Mouse (Mus musculus): Measurements from ENCODE around the gene Gm11027.

The Gm11027 gene

DNA sequence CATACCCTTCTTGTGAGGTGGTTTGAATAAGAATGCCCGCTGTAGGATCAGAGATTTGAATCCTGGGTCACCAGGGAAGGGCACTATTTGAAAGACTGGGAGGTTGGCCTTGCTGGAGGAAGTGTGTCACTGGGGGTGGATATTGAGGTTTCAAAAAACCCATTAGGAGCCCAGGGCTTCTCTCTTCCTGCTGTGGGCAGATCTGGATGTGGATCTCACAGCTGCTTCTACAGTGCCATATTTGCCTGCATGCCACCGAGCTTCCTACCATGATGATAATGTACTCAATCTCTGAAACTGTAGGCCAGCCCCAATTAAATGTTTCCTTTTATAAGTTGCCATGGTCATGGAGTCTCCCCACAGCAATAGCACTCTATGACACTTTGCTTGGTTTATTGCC is 4.0 kb downstream of the Gm11027 start:
- in situ Hi-C loops (cut with MseI, MboI): no loop called here

DNA sequence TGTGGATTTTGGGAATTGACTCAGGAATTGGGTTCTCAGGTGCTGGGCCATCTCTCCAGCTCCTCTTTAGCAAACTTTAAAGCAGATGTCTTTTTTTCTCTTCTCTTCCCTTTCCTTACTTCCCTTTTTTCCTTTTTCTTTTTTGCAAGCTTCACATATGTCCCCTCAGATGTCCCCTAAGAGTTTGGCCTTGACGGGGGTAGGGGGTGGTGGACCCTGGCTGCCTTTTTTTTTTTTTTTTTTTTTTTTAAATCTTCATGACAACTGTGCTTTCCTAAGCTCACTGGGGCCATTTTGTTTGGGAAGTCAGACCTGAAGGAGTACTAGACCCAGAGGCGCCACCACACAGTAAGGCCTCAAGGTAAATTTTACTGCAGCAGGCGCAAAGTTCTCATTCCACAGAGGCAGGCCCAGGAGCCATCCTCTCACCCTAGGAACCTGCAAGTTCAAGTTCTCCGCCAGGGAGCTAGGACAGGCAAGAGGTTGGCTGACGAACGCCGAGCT is 5.0 kb downstream of the Gm11027 start:
- in situ Hi-C loops (cut with MseI, MboI): no loop called here

DNA sequence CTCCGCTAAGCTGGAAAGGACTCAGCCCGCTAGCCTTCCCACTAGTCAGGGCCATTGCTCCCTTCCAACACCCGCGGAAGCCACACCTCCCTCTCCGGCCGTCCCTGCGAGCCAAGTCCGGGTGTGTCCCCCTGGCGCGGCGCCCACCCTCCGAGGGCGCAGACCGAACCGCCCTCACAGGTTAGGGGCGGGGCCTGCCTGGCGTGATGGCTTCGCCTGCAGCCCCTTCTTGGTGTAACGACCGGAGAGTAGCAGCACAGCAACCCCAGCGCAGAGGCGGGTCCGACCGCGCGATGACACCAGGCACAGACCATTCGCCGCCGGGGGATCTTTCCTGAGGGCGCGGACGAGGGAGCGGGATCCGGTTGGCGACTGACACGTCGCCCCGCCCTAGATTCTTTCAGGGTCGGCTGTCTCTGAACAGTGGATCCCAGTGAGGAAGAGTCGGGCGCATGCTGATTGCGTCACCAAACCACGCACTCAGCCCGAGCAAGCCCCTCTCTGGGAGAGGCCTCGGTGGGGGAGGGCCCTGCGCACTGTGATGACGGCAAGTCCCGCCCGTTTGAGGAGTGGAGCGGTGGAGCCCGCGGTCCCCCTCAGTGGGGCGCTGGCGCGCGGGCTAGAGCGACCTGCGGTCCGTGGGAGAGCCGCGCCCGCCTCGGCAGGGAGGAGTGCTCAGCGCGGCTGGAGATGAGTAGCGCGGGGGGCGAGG is 5.6 kb downstream of the Gm11027 start, which contains the start of gene Esyt2:
TSS of gene Esyt2 (plus strand) at position 544 of the 712 bp plus-strand sequence.
- in situ Hi-C loops (cut with MseI, MboI): no loop called here

DNA sequence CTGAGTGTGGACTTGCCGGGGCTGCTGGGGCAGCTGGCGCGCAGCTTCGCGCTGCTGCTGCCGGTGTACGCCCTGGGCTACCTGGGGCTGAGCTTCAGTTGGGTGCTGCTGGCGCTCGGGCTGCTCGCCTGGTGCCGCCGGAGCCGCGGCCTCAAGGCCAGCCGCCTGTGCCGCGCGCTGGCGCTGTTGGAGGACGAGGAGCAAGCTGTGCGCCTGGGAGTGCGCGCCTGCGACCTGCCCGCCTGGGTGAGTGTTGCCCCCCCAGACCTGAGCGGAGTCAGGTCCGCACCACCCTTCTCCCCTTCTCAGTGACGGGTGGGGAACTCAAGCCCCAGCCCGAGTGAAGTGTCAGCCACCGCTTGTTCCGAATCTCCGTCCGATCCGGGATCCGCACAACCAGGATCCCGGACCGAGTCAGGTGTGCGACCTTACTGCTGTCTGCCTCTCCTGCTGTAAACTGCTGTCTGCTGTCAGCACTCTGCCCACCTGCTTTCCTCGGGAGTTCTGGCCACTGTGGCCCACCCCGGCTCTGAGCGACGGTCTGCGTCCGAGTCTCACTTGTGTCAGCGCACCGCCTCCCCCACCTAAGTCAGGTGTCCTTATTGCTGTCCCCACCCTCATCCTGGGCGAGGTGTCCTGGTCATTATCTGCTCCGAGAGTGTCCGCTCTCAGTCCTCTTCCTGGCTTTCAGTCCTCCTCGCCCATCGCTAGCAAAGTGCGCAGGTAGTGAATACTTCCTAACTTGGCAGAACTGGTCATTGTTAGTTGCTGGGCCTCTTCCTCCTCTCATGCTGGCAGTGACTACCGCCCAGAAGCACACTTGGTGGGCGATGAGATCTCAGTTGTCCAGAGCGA is 6.5 kb downstream of the Gm11027 start:
- in situ Hi-C loops (cut with MseI, MboI): no loop called here

DNA sequence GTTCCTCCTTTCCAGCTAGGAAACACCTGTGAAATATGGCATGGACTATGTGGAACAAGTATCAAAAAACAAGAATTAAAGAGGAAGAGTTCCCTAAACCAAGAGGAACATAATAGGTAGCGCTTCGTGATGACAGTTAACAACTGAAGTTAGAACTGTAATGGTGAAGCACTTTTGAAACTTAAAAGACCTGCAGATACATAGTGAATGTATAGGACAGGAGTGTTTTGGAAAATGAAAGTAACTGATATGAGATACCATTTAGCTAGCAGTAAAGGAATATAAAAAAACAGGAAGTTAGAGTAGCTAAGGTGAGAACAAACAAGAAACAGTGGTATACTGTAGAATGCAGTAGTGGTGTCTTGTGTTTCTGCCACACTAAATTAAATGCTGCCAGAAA is 7.7 kb downstream of the Gm11027 start:
- in situ Hi-C loops (cut with MseI, MboI): no loop called here

DNA sequence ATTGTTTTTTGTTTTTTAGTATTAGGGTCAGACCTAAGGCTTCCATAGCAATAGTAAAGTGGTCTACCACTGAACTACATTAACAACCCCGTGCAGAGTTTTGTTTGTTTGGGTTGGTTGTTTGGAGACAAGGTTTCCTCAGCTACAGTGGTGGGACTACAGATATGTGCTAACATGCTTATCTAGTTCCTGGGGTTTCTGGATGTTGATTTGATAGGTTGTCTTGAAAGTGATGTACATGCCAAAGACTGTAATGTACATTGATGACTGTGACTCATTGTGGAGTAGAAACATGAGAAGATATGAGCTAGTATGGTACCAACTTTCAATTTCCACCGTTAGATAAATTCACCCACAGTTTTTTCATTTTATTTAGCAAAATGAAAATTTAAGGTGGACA is 8.3 kb downstream of the Gm11027 start:
- in situ Hi-C loops (cut with MseI, MboI): no loop called here

DNA sequence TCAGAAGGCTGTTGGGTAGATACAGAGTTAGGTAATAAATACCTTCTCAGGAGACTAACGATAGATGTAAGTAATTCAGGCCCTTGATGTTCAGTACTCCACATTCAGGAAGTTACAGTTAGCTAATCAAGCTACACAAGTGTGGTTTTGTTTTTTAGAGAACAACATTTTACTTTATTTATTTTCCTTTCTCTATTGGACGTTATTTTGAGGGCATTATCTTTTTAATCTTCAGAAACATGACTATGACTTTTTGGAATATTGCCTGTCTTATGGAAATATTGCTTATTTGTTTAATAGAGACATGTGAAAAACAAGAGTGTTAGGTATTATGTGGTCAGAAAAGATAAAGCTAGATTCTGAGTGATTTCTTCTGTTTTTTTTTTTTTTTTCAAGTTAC is 18.0 kb downstream of the Gm11027 start:
- in situ Hi-C loops (cut with MseI, MboI): no loop called here

DNA sequence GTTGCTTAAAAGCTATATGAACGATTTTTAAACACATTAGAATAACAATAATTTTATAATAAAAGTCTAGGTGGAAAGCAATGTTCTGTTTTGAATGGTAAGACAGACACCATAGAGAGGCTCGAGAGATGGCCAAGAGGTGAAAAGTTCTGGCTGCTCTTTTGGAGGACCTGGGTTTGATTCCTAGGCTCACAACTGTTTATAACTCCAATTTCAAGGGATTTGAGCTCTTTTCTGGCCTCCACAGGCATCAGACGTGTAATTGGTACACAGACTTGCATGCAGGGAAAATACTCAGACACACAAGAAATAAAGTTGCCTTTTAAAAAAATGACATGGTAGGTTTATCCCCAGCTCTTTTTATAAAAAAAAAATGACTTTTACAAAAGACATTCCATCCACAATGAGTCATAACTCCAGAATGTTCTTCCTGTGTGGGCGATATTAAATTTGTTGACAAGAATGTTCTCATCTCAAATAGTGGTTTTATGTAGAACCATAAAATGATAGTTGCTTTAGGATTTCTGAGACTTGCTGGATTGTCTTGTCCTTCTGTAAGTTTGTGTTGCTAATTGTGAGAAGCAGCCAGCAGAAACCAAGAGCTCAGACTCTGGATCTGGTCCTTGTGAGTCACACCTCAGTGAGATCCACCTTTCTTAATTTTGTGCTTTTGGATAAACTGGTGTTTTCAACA is 18.6 kb downstream of the Gm11027 start:
- in situ Hi-C loops (cut with MseI, MboI): no loop called here

DNA sequence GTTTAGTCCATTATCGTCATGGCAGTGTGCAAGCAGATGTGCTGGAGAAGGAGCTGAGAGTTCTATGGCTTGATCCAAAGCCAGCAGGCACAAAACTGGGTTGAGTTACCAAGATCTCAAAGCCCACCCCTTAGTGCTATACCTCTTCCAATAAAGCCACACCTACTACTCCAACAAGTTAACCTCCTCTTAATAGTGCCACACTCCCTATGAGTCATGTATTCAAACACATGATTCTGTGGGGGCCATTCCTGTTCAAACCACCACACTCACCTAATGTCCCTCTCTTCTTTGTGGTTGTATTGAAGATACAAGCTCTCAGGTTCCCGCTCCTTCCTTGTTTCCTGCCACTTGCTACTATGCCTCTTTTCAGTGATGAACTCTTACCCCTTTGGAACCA is 24.7 kb downstream of the Gm11027 start:
- in situ Hi-C loops (cut with MseI, MboI): no loop called here

DNA sequence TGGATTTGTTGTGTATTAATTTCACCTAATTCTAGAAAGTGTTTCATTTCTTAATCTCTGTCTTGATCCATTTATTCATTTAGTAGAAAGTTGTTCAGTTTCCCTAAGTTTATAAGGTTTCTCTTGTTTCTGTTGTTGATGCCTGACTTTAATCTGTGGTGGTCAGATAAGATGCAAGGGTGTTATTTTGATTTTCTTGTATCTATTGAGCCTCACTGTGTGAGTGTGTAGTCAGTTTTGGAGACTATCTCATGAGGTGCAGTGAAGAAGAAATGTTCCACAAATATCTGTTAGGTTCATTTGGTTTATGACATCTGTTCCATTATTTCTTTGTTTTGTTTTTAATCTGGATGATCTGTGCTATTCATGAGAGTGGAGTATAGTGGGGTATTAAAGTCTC is 27.0 kb downstream of the Gm11027 start:
- in situ Hi-C loops (cut with MseI, MboI): no loop called here

DNA sequence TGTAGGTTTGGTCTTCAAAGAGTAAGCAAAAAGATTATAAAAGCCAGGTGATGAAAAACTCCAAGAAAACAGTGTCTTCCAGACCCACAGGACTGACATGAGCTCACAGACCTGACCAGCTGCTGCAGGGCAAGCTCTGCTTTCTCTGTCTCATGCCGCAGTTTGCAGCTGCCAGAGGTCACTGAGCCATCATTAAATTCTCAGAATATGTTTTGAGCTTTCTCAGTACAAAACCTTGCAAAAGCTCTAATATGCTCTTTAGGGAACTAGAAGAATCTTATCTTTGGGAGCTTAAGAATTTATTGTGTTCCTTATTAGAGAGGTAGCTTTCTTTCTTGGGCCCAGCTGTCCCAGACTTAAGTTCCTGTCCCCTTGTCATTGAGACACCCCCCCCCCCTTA is 30.9 kb downstream of the Gm11027 start:
- in situ Hi-C loops (cut with MseI, MboI): no loop called here

DNA sequence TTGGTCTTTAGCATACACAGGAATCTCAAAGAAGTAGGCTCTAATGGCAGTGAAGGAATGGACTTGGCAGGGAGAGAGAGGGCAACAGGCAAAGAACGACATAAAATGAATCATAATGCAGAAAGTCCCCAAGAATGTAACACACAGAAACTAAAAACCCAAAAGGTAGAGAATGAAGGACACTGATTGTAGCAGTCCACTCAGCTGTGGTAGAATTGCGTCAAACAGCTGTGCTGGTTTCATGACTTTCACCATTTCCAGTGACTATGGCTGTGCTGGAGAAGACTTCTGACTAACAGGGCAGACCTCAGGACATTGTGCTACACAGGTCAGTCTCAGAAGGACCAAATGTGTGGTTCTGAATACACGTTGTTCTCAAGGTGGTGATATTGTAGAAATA is 32.7 kb downstream of the Gm11027 start:
- in situ Hi-C loops (cut with MseI, MboI): no loop called here

DNA sequence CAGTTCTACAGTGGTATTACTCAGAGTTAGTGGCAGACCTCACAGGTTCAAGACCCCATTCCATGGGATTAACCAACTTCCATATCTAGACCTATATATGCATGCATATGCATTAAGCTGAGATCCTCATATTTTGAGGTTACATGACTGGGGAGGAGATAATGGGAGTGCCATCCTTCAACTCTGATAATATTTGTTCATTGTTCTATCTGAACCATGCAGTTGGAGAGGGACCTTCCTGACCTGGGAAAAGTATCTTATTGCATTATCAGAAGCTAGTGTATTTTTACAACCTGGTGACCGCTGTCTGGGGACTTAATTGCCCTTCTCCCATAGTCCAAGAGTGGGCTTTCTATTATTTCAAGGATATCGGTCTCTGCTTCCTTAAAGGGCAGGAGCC is 33.4 kb downstream of the Gm11027 start:
- in situ Hi-C loops (cut with MseI, MboI): no loop called here

DNA sequence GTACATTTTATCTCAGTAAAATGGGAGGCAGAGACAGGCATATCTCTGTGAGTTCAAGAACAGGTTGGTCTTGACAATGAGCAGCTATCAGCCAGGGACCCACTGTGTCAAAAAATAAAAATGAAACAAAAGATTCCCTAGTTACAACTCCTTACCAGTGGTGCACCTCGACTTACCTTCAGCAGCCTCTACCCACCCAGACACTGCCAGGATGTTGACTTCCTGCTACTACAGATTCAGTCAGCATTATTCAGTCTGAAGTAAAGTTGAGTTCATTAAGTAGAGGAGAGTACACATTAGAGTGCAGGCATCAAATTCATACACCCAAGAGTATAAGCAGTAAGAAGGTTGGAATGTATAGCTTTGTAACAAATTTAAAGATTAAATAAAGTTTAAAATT is 38.6 kb downstream of the Gm11027 start:
- in situ Hi-C loops (cut with MseI, MboI): no loop called here

DNA sequence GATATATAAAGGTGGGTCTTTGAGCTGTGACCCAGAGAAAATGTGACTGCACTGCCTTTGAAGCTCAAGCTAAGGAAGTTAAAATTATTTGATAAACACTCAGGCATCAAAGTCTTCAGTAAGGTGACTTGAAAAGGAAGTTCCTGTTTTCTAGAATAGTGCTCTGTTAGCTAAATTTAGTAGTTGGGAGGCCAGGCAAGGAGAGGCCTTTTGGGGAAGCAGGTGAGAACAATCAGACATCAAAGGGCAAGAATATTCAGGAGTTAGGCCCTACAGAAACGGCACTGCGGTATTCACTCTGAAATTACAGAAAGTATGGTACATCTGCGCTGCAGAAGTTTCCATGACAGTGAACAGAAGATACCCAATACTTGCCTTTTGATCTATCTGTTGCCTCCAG is 40.3 kb downstream of the Gm11027 start:
- in situ Hi-C loops (cut with MseI, MboI): no loop called here

DNA sequence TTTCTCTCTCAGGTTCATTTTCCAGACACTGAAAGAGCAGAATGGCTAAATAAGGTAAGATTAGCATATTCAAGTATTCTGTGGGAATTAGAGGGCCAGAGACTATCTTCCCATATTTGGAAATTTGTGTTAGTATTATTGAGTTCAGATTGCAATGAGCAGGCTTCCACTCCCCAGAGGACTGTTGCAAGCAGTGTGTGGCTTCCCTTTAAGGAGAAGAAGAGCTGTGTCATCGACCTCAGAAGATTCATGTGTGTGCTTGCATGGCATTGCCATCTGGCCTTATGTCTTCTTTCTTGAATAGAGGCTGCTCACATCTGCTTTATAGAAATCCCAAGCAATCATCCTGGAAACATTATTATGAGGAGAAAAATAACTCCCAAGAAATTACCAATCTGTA is 42.6 kb downstream of the Gm11027 start:
- in situ Hi-C loops (cut with MseI, MboI): no loop called here

Measured in mouse trophoblast stem cell (cell line).